Mouse (Mus musculus) midbrain, postnatal 0 days (tissue): ENCODE data around the gene Wdpcp. TPM values are rescaled to one million over a fixed set of nuclear protein-coding genes. Genes with fewer than 3 reads are reported as not detected.
A peak's percentile ranks its signal among the peaks of the same experiment; 100 is the strongest.

Experiments
- ATAC-seq: fragments of 200-750 bp; cut with Nextera tagmentation; 2 replicates; pipeline ENCODE4 v1.8.0; 2017; ENCODE audit warnings: moderate number of reproducible peaks, mild to moderate bottlenecking, moderate TSS enrichment, moderate library complexity; ENCODE audit not compliant: low FRiP score
- DNase-seq: peaks from one replicate; pipeline ENCODE4 v3.0.0-alpha.2; 2015; ENCODE audit warnings: low spot score
- H3K27ac ChIP-seq: fragments of 300-500 bp; sonication (generic); 2 replicates; pipeline ENCODE4 v1.5.1; 2014; ENCODE audit warnings: low read depth, mild to moderate bottlenecking, low read length, mixed read lengths
- H3K27me3 ChIP-seq: fragments of 300-500 bp; sonication (generic); 2 replicates; pipeline ENCODE4 v1.6.1; 2014; ENCODE audit warnings: low read length, control low read depth, mixed read lengths; ENCODE audit not compliant: insufficient read depth
- H3K36me3 ChIP-seq: fragments of 300-500 bp; sonication (generic); 2 replicates; pipeline ENCODE4 v1.6.1; 2014; ENCODE audit warnings: low read length, control low read depth, mixed read lengths; ENCODE audit not compliant: insufficient read depth
- H3K4me1 ChIP-seq: fragments of 300-500 bp; sonication (generic); 2 replicates; pipeline ENCODE4 v1.6.1; 2014; ENCODE audit warnings: mild to moderate bottlenecking, control low read depth, antibody characterized with exemption, low read length, mixed read lengths; ENCODE audit not compliant: insufficient read depth
- H3K4me2 ChIP-seq: fragments of 300-500 bp; sonication (generic); 2 replicates; pipeline ENCODE4 v1.6.1; 2014; ENCODE audit warnings: low read depth, mild to moderate bottlenecking, low read length, mixed read lengths; ENCODE audit not compliant: poor library complexity, severe bottlenecking
- H3K4me3 ChIP-seq: fragments of 300-500 bp; sonication (generic); 2 replicates; pipeline ENCODE4 v1.5.1; 2014; ENCODE audit warnings: low read depth, mild to moderate bottlenecking, low read length, moderate library complexity
- H3K9ac ChIP-seq: fragments of 300-500 bp; sonication (generic); replicated peaks from 2 replicates; pipeline ENCODE4 v1.6.1; 2014; ENCODE audit warnings: mild to moderate bottlenecking, low read length, moderate library complexity, mixed read lengths; ENCODE audit not compliant: poor library complexity, severe bottlenecking
- H3K9me3 ChIP-seq: fragments of 300-500 bp; sonication (generic); 2 replicates; pipeline ENCODE4 v1.6.1; 2016; ENCODE audit warnings: low read length, control low read depth
- CTCF ChIP-seq: IDR thresholded peaks from 2 replicates; pipeline ENCODE4 v1.5.1; 2016; ENCODE audit warnings: antibody characterized with exemption, mild to moderate bottlenecking
- WGBS: fragments of 180-500 bp; shearing (Covaris S2); extraction: QIAGEN DNeasy Blood & Tissue Kit; methylation state at CpG from one replicate; pipeline ENCODE4 v1.1.7; 2014; 5-methylcytosine and 5-hydroxymethylcytosine counted together
- polyA plus RNA-seq: library from polyadenylated mRNA; unstranded; fragments of >200 nt; fragmentation: Nextera tagmentation; extraction: Ambion mirVana; gene quantifications from 2 replicates; pipeline ENCODE4 v1.2.1, GENCODE M21; 2015
- total RNA-seq: library from RNA; depleted of rRNA; stranded (reverse); fragments of >200 nt; gene quantifications from 2 replicates; pipeline ENCODE4 v1.2.3, GENCODE M21; 2014

Wdpcp gene
- total and polyA plus RNA-seq, 2 experiments from 2014 or later: 8.6 to 12.9 TPM

- no peaks in the 10 kb centered on the region for H3K4me1 ChIP-seq
- no peak overlapping the region for H3K4me3 ChIP-seq
- 68% methylated on average over 5 of the region's 5 CpGs for WGBS
- no peak overlapping the region for H3K27ac ChIP-seq
- TF ChIP-seq CTCF: no peak
- no peaks in the 10 kb centered on the region for H3K27me3 ChIP-seq
- H3K4me2 ChIP-seq: no peak overlapping the region
- DNase-seq (no peak), ATAC-seq (no peak)
- H3K9ac ChIP-seq: no peak overlapping the region
- no peaks in the 10 kb centered on the region for H3K9me3 ChIP-seq
- no peaks in the 10 kb centered on the region for H3K36me3 ChIP-seq
Measured at GRCm38 (mm10) chr11:21638341-21638740, 66.3 kb downstream of the Wdpcp start.

DNA sequence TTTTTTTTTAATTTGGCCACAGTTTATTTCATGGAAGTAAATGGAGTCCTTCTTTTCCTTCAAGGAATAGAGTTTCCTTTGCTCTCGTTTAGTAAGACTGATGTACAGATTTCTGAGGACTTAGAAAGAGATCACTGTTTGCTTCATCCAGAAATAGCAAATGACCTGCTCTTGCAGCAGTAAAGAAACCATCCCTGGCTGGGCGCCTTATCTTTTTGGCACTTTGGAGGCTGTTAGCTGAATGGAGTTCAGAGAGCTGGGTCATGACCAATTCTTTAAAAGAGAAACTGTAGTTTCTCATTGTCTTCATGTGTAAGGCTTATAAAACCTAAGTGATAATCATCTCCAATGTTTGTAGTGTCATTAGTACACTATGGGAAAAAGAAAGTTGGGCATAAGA is 67.5 kb downstream of the Wdpcp start:
- no peak for ATAC-seq
- Histone ChIP-seq H3K9me3 (no peaks in the 10 kb centered on the region), H3K36me3 (no peaks in the 10 kb centered on the region), H3K9ac (no peak overlapping the region), H3K4me3 (no peak overlapping the region), H3K27ac (no peak overlapping the region), H3K4me2 (no peak overlapping the region), H3K27me3 (no peaks in the 10 kb centered on the region), H3K4me1 (no peaks in the 10 kb centered on the region)
- WGBS: 80% methylated on average over 2 of the region's 2 CpGs
- no peak for TF ChIP-seq CTCF
- no peak for DNase-seq

DNA sequence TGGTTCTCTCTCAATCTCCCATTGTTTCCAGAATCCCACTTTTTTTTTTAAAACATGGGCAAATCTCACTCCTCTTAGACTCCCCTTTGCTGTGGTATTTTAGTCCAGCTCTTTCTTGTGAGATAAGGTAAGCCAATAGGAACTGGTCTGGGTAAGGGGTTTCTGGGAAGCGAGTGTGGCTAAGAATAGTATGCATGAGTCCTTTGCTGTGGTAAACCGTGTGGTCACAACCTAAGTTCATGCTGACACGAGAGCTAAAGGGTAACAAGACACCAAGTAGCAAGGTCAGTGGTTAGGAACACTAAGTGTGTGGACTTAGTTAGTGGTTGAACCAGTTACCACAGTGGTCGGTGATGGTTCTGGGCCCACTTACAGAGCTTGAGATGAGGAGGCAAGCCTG is 72.2 kb downstream of the Wdpcp start:
- no peak for ATAC-seq
- Histone ChIP-seq H3K4me2 (no peak overlapping the region), H3K9me3 (no peaks in the 10 kb centered on the region), H3K4me1 (no peaks in the 10 kb centered on the region), H3K9ac (no peak overlapping the region), H3K27ac (no peak overlapping the region), H3K36me3 (no peaks in the 10 kb centered on the region), H3K27me3 (no peaks in the 10 kb centered on the region), H3K4me3 (no peak overlapping the region)
- TF ChIP-seq CTCF: no peak
- no peak for DNase-seq
- 83% methylated on average over 4 of the region's 4 CpGs for WGBS

DNA sequence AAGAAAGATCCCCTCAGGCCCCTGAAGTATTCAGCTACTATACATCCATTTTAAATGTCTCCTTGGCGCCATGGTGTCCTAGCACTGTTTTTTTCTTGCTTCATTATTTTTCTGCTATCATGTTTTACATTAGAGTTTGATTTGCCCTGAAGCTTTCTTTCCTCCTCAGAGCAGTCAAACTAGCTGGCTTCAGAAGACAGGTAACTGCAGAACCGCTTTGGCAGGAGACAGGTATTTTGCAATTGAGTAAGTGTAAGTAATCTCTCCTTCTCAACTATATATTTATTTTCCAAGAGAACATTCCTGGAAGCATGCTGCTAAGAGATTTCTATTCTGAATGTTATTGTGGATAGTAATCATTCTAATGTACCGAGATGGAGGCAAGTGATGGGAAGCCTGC is 74.1 kb downstream of the Wdpcp start:
- Histone ChIP-seq H3K27me3 (no peaks in the 10 kb centered on the region), H3K4me1 (no peaks in the 10 kb centered on the region), H3K4me3 (no peak overlapping the region), H3K9ac (no peak overlapping the region), H3K36me3 (no peaks in the 10 kb centered on the region), H3K4me2 (no peak overlapping the region), H3K9me3 (no peaks in the 10 kb centered on the region), H3K27ac (no peak overlapping the region)
- no peak for TF ChIP-seq CTCF
- ATAC-seq (no peak), DNase-seq (no peak)
- 76% methylated on average over 3 of the region's 3 CpGs for WGBS

DNA sequence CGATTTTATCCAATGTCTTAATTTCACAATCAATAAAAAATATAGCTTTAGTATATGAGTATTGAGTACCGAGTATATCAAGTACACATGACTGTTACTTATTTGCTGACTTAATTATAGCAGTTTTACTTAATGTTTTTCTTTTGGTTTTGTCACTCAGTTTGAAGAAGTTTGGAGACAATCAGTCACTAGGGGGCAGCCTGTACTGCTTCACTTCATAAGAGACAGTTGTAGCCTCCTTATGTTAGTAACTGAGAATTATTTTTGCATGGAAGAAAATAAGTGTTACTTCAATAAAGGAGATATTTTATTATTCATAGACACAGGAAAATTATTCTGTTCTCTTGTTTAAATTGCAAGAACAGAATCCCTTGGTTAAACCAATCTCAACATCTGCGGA is 87.0 kb downstream of the Wdpcp start:
- WGBS: 56% methylated on average over 3 of the region's 3 CpGs
- H3K36me3 ChIP-seq: no peaks in the 10 kb centered on the region
- no peak overlapping the region for H3K9ac ChIP-seq
- H3K4me2 ChIP-seq: no peak overlapping the region
- H3K4me1 ChIP-seq: no peaks in the 10 kb centered on the region
- H3K27me3 ChIP-seq: no peaks in the 10 kb centered on the region
- peak; percentile 78 for TF ChIP-seq CTCF
- H3K9me3 ChIP-seq: no peaks in the 10 kb centered on the region
- DNase-seq (peak; percentile 66), ATAC-seq (no peak)
- no peak overlapping the region for H3K27ac ChIP-seq
- H3K4me3 ChIP-seq: no peak overlapping the region

GRCm38 (mm10) chr11:21677034-21677433 is 105.0 kb downstream of the Wdpcp start:
- TF ChIP-seq CTCF: no peak
- no peak overlapping the region for H3K4me3 ChIP-seq
- DNase-seq: no peak
- ATAC-seq: no peak
- H3K36me3 ChIP-seq: no peaks in the 10 kb centered on the region
- H3K4me1 ChIP-seq: no peaks in the 10 kb centered on the region
- H3K4me2 ChIP-seq: no peak overlapping the region
- 58% methylated on average over 2 of the region's 2 CpGs for WGBS
- H3K9ac ChIP-seq: no peak overlapping the region
- H3K27me3 ChIP-seq: no peaks in the 10 kb centered on the region
- no peaks in the 10 kb centered on the region for H3K9me3 ChIP-seq
- no peak overlapping the region for H3K27ac ChIP-seq

- Histone ChIP-seq H3K9me3 (no peaks in the 10 kb centered on the region), H3K4me3 (no peak overlapping the region), H3K4me1 (no peaks in the 10 kb centered on the region), H3K27me3 (no peaks in the 10 kb centered on the region), H3K27ac (no peak overlapping the region), H3K4me2 (no peak overlapping the region), H3K9ac (no peak overlapping the region), H3K36me3 (no peaks in the 10 kb centered on the region)
- TF ChIP-seq CTCF: no peak
- WGBS: 88% methylated on average over 6 of the region's 6 CpGs
- no peak for ATAC-seq
- no peak for DNase-seq
Measured at GRCm38 (mm10) chr11:21688441-21688840, 116.4 kb downstream of the Wdpcp start.
